Mouse (Mus musculus) limb, embryonic 13.5 days (tissue): ENCODE data around the gene Epha3. TPM values are rescaled to one million over a fixed set of nuclear protein-coding genes. Genes with fewer than 3 reads are reported as not detected.

Experiments
- ATAC-seq: fragments of 200-750 bp; cut with Nextera tagmentation; 2 replicates; pipeline ENCODE4 v1.8.0; 2017; ENCODE audit warnings: low read depth, moderate number of reproducible peaks, moderate TSS enrichment; ENCODE audit not compliant: low FRiP score
- H3K27ac ChIP-seq: fragments of 300-500 bp; sonication (generic); 2 replicates; pipeline ENCODE4 v1.5.1; 2015; ENCODE audit warnings: inconsistent platforms, mild to moderate bottlenecking, moderate library complexity
- H3K27me3 ChIP-seq: fragments of 300-500 bp; sonication (generic); 2 replicates; pipeline ENCODE4 v1.6.1; 2015; ENCODE audit warnings: mild to moderate bottlenecking, inconsistent platforms
- H3K36me3 ChIP-seq: fragments of 300-500 bp; sonication (generic); 2 replicates; pipeline ENCODE4 v1.6.1; 2015; ENCODE audit warnings: inconsistent platforms, mild to moderate bottlenecking, moderate library complexity
- H3K4me1 ChIP-seq: fragments of 300-500 bp; sonication (generic); 2 replicates; pipeline ENCODE4 v1.6.1; 2015; ENCODE audit warnings: inconsistent platforms
- H3K4me2 ChIP-seq: fragments of 300-500 bp; sonication (generic); replicated peaks from 2 replicates; pipeline ENCODE4 v1.6.1; 2015; ENCODE audit warnings: inconsistent platforms, mild to moderate bottlenecking, moderate library complexity
- H3K4me3 ChIP-seq: fragments of 300-500 bp; sonication (generic); 2 replicates; pipeline ENCODE4 v1.5.1; 2015; ENCODE audit warnings: moderate library complexity, mild to moderate bottlenecking, inconsistent platforms
- H3K9ac ChIP-seq: fragments of 300-500 bp; sonication (generic); 2 replicates; pipeline ENCODE4 v1.6.1; 2015; ENCODE audit warnings: mild to moderate bottlenecking, inconsistent platforms
- H3K9me3 ChIP-seq: fragments of 300-500 bp; sonication (generic); 2 replicates; pipeline ENCODE4 v1.6.1; 2016; ENCODE audit warnings: inconsistent platforms
- WGBS: fragments of 180-500 bp; shearing (Covaris S2); methylation state at CpG from one replicate; pipeline ENCODE4 v1.1.7; 2015; 5-methylcytosine and 5-hydroxymethylcytosine counted together
- polyA plus RNA-seq: library from polyadenylated mRNA; unstranded; fragments of >200 nt; fragmentation: Nextera tagmentation; extraction: Ambion mirVana; gene quantifications from 2 replicates; pipeline ENCODE4 v1.2.1, GENCODE M21; 2015

The Epha3 gene
- polyA plus RNA-seq, 1 experiment from 2014 or later = 36.1 TPM

- Histone ChIP-seq H3K27ac (no peak overlapping the region), H3K9ac (no peak overlapping the region), H3K36me3 (no peaks in the 10 kb centered on the region), H3K4me1 (peaks cover 5% of the 10 kb centered on the region; the same call in 1 of the 2 replicates), H3K4me3 (no peak overlapping the region), H3K4me2 (no peak overlapping the region), H3K9me3 (no peaks in the 10 kb centered on the region), H3K27me3 (no peaks in the 10 kb centered on the region)
- 26% methylated on average over 2 of the region's 2 CpGs for WGBS
- ATAC-seq = peak; percentile 36; the same call in 1 of the 2 replicates
Observed at GRCm38 (mm10) chr16:63642641-63643040, 221.3 kb downstream of the Epha3 start.

GRCm38 (mm10) chr16:63641603-63642002 is 222.4 kb downstream of the Epha3 start:
- WGBS = 25% methylated on average over 3 of the region's 3 CpGs
- peak; percentile 54 for ATAC-seq

GRCm38 (mm10) chr16:63638701-63639100 is 225.3 kb downstream of the Epha3 start:
- peaks cover 5% of the 10 kb centered on the region; the same call in 1 of the 2 replicates for H3K4me1 ChIP-seq
- H3K27ac ChIP-seq = no peak overlapping the region
- no peaks in the 10 kb centered on the region for H3K36me3 ChIP-seq
- no peak for ATAC-seq
- no peak overlapping the region for H3K4me3 ChIP-seq
- H3K4me2 ChIP-seq = no peak overlapping the region
- no peaks in the 10 kb centered on the region for H3K9me3 ChIP-seq
- H3K27me3 ChIP-seq = no peaks in the 10 kb centered on the region
- 22% methylated on average over 6 of the region's 6 CpGs for WGBS
- H3K9ac ChIP-seq = no peak overlapping the region

More at GRCm38 (mm10) chr16:63641603-63642002, 222.4 kb downstream of the Epha3 start:
- Histone ChIP-seq H3K4me2 (no peak overlapping the region), H3K9me3 (no peaks in the 10 kb centered on the region), H3K27ac (no peak overlapping the region), H3K27me3 (no peaks in the 10 kb centered on the region), H3K36me3 (no peaks in the 10 kb centered on the region), H3K9ac (no peak overlapping the region), H3K4me3 (no peak overlapping the region), H3K4me1 (peaks cover 5% of the 10 kb centered on the region; the same call in 1 of the 2 replicates)

- Histone ChIP-seq H3K9me3 (no peaks in the 10 kb centered on the region), H3K27ac (no peak overlapping the region), H3K4me1 (no peaks in the 10 kb centered on the region), H3K4me3 (no peak overlapping the region), H3K9ac (no peak overlapping the region), H3K36me3 (no peaks in the 10 kb centered on the region), H3K27me3 (no peaks in the 10 kb centered on the region), H3K4me2 (no peak overlapping the region)
- 89% methylated on average over 5 of the region's 5 CpGs for WGBS
- ATAC-seq = no peak
Observed at GRCm38 (mm10) chr16:63633748-63634166, 230.2 kb downstream of the Epha3 start.

- Histone ChIP-seq H3K4me2 (no peak overlapping the region), H3K4me1 (no peaks in the 10 kb centered on the region), H3K9ac (no peak overlapping the region), H3K36me3 (no peaks in the 10 kb centered on the region), H3K4me3 (no peak overlapping the region), H3K27ac (no peak overlapping the region), H3K27me3 (no peaks in the 10 kb centered on the region), H3K9me3 (no peaks in the 10 kb centered on the region)
- ATAC-seq = no peak
Observed at GRCm38 (mm10) chr16:63625229-63625628, 238.7 kb downstream of the Epha3 start.

GRCm38 (mm10) chr16:63621845-63622244 is 242.1 kb downstream of the Epha3 start:
- H3K9ac ChIP-seq = no peak overlapping the region
- ATAC-seq = no peak
- peaks cover 2% of the 10 kb centered on the region; the same call in 1 of the 2 replicates for H3K27me3 ChIP-seq
- no peak overlapping the region for H3K27ac ChIP-seq
- H3K4me1 ChIP-seq = no peaks in the 10 kb centered on the region
- no peak overlapping the region for H3K4me2 ChIP-seq
- H3K9me3 ChIP-seq = no peaks in the 10 kb centered on the region
- H3K36me3 ChIP-seq = no peaks in the 10 kb centered on the region
- WGBS = 64% methylated on average over 6 of the region's 6 CpGs
- no peak overlapping the region for H3K4me3 ChIP-seq

- no peak overlapping the region for H3K4me3 ChIP-seq
- H3K27me3 ChIP-seq = peaks cover 6% of the 10 kb centered on the region; the same call in 1 of the 2 replicates
- ATAC-seq = no peak
- no peak overlapping the region for H3K4me2 ChIP-seq
- no peak overlapping the region for H3K9ac ChIP-seq
- H3K27ac ChIP-seq = no peak overlapping the region
- 0 out of 2 replicates have a peak, but pooled peaks cover 8% of the 10 kb centered on the region for H3K4me1 ChIP-seq
- H3K36me3 ChIP-seq = no peaks in the 10 kb centered on the region
- H3K9me3 ChIP-seq = no peaks in the 10 kb centered on the region
- 10% methylated on average over 3 of the region's 3 CpGs for WGBS
Observed at GRCm38 (mm10) chr16:63615396-63615795, 248.6 kb downstream of the Epha3 start.

- Histone ChIP-seq H3K9ac (no peak overlapping the region), H3K27ac (no peak overlapping the region), H3K4me2 (no peak overlapping the region), H3K36me3 (no peaks in the 10 kb centered on the region), H3K4me1 (0 out of 2 replicates have a peak, but pooled peaks cover 8% of the 10 kb centered on the region), H3K27me3 (peaks cover 11% of the 10 kb centered on the region; the same call in 1 of the 2 replicates), H3K4me3 (no peak overlapping the region), H3K9me3 (no peaks in the 10 kb centered on the region)
- ATAC-seq = peak; percentile 54; the same call in 1 of the 2 replicates
- WGBS = 27% methylated on average over 4 of the region's 4 CpGs
Observed at GRCm38 (mm10) chr16:63613006-63613405, 251.0 kb downstream of the Epha3 start.

- H3K4me3 ChIP-seq = no peak overlapping the region
- 0 out of 2 replicates have a peak, but pooled peaks cover 10% of the 10 kb centered on the region for H3K4me1 ChIP-seq
- H3K36me3 ChIP-seq = no peaks in the 10 kb centered on the region
- peaks cover 14% of the 10 kb centered on the region for H3K27me3 ChIP-seq
- peak; percentile 75 for ATAC-seq
- no peak overlapping the region for H3K9ac ChIP-seq
- no peak overlapping the region for H3K4me2 ChIP-seq
- 14% methylated on average over 3 of the region's 3 CpGs for WGBS
- no peak overlapping the region for H3K27ac ChIP-seq
- H3K9me3 ChIP-seq = no peaks in the 10 kb centered on the region
Observed at GRCm38 (mm10) chr16:63600229-63600628, 263.7 kb downstream of the Epha3 start.

GRCm38 (mm10) chr16:63594656-63595055 is 269.3 kb downstream of the Epha3 start:
- H3K4me1 ChIP-seq = 0 out of 2 replicates have a peak, but pooled peaks cover 12% of the 10 kb centered on the region
- no peaks in the 10 kb centered on the region for H3K9me3 ChIP-seq
- H3K36me3 ChIP-seq = no peaks in the 10 kb centered on the region
- peaks cover 6% of the 10 kb centered on the region; the same call in 1 of the 2 replicates for H3K27me3 ChIP-seq
- no peak for ATAC-seq
- 57% methylated on average over 4 of the region's 4 CpGs for WGBS
- H3K4me2 ChIP-seq = no peak overlapping the region
- no peak overlapping the region for H3K27ac ChIP-seq
- H3K4me3 ChIP-seq = no peak overlapping the region
- H3K9ac ChIP-seq = no peak overlapping the region

- 41% methylated on average over 4 of the region's 4 CpGs for WGBS
- Histone ChIP-seq H3K9me3 (no peaks in the 10 kb centered on the region), H3K4me1 (no peaks in the 10 kb centered on the region), H3K27me3 (no peaks in the 10 kb centered on the region), H3K36me3 (no peaks in the 10 kb centered on the region), H3K27ac (no peak overlapping the region), H3K9ac (no peak overlapping the region), H3K4me2 (no peak overlapping the region), H3K4me3 (no peak overlapping the region)
- ATAC-seq = no peak
Observed at GRCm38 (mm10) chr16:63569746-63570145, 294.2 kb downstream of the Epha3 start.

- peaks cover 3% of the 10 kb centered on the region; the same call in 1 of the 2 replicates for H3K27me3 ChIP-seq
- H3K4me1 ChIP-seq = no peaks in the 10 kb centered on the region
- ATAC-seq = no peak
- H3K36me3 ChIP-seq = no peaks in the 10 kb centered on the region
- no peak overlapping the region for H3K27ac ChIP-seq
- WGBS = 65% methylated on average over 17 of the region's 17 CpGs
- H3K4me3 ChIP-seq = no peak overlapping the region
- H3K9ac ChIP-seq = no peak overlapping the region
- no peak overlapping the region for H3K4me2 ChIP-seq
- H3K9me3 ChIP-seq = no peaks in the 10 kb centered on the region
Observed at GRCm38 (mm10) chr16:63566106-63566836, 297.7 kb downstream of the Epha3 start.
